Mouse (Mus musculus) ES-Bruce4 (cell line): Measurements from ENCODE around the gene Wnk2. TPM values are rescaled to one million over a fixed set of nuclear protein-coding genes. Genes with fewer than 3 reads are reported as not detected.

ENCODE experiments used
- H3K27ac ChIP-seq: 2 replicates; pipeline ENCODE4 v1.5.1; 2012; ENCODE audit warnings: low read length, inconsistent platforms; ENCODE audit not compliant: insufficient read depth
- H3K27me3 ChIP-seq: 2 replicates; pipeline ENCODE4 v1.6.1; 2012; ENCODE audit warnings: mild to moderate bottlenecking, low read length, inconsistent platforms; ENCODE audit not compliant: control insufficient read depth, poor library complexity, insufficient read depth, severe bottlenecking
- H3K36me3 ChIP-seq: 2 replicates; pipeline ENCODE4 v1.6.1; 2012; ENCODE audit warnings: inconsistent platforms, mild to moderate bottlenecking, low read length, moderate library complexity; ENCODE audit not compliant: control insufficient read depth, poor library complexity, insufficient read depth, severe bottlenecking
- H3K4me1 ChIP-seq: one replicate; pipeline ENCODE4 v1.8.1; 2011; ENCODE audit warnings: low read length; ENCODE audit not compliant: control insufficient read depth, insufficient read depth
- H3K4me3 ChIP-seq: 2 replicates; pipeline ENCODE4 v1.5.1; 2011; ENCODE audit warnings: low read depth, mild to moderate bottlenecking, low read length
- H3K9ac ChIP-seq: 2 replicates; pipeline ENCODE4 v1.6.1; 2012; ENCODE audit warnings: low read depth, mild to moderate bottlenecking, inconsistent platforms; ENCODE audit not compliant: poor library complexity, severe bottlenecking
- H3K9me3 ChIP-seq: replicated peaks from 2 replicates; pipeline ENCODE4 v1.6.1; 2012; ENCODE audit warnings: mild to moderate bottlenecking, low read length, inconsistent platforms; ENCODE audit not compliant: control insufficient read depth, poor library complexity, insufficient read depth, severe bottlenecking
- CTCF ChIP-seq: IDR thresholded peaks from one replicate; pipeline ENCODE4 v1.8.1; 2011; ENCODE audit warnings: low read depth, low read length
- EP300 ChIP-seq: IDR thresholded peaks from 2 replicates; pipeline ENCODE4 v1.6.1; 2011; ENCODE audit warnings: low read depth, low read length; ENCODE audit not compliant: insufficient read depth
- POLR2A ChIP-seq: IDR thresholded peaks from one replicate; pipeline ENCODE4 v1.8.1; 2011; ENCODE audit warnings: low read length; ENCODE audit not compliant: insufficient read depth
- polyA plus RNA-seq: library from polyadenylated mRNA; stranded (reverse); fragments of >200 nt; gene quantifications from 2 replicates; pipeline ENCODE4 v1.2.4, GENCODE M21; 2011; ENCODE audit warnings: low read depth; ENCODE audit not compliant: missing spikeins, insufficient read depth, insufficient read length

Wnk2 gene
- polyA plus RNA-seq, 1 experiment: 7.9 TPM

DNA sequence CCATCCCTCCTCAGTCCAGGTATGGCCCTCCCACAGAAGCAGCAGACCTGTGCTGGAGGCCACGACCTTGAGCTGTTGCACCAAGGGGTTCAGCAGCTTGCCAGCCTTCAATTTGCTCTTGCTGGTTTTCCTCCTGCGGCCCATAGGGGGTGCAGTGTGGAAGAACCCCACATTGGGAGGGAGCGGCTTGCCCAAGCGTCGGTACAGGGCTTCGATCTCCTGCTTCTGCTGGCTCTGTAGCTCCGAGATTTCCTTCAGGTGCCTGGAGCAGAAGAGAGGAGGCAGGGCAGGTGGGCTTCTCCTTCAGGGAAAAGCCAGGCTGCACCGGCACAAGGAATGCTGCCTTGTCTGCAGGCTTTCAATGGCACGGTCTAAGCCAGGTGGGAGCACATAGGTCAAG, 95.3 kb downstream of the Wnk2 start:
- Histone ChIP-seq H3K4me3 (no peak overlapping the region), H3K4me1 (no peaks in the 10 kb centered on the region), H3K27me3 (no peaks in the 10 kb centered on the region)

GRCm38 (mm10) chr13:49047393-49047792, 100.4 kb downstream of the Wnk2 start:
- H3K9me3 ChIP-seq: no peaks in the 10 kb centered on the region
- TF ChIP-seq EP300 (no peak), POLR2A (no peak), CTCF (peak; percentile 7)
- no peak overlapping the region for H3K27ac ChIP-seq
- no peak overlapping the region for H3K4me3 ChIP-seq
- H3K9ac ChIP-seq: no peak overlapping the region
- H3K27me3 ChIP-seq: no peaks in the 10 kb centered on the region
- H3K36me3 ChIP-seq: no peaks in the 10 kb centered on the region
- no peaks in the 10 kb centered on the region for H3K4me1 ChIP-seq

More for the DNA sequence above, 95.3 kb downstream of the Wnk2 start:
- no peaks in the 10 kb centered on the region for H3K36me3 ChIP-seq
- TF ChIP-seq CTCF (peak; percentile 46), EP300 (no peak), POLR2A (no peak)
- no peaks in the 10 kb centered on the region for H3K9me3 ChIP-seq
- H3K9ac ChIP-seq: no peak overlapping the region
- no peak overlapping the region for H3K27ac ChIP-seq

GRCm38 (mm10) chr13:49044145-49044561, 103.7 kb downstream of the Wnk2 start:
- Histone ChIP-seq H3K27ac (no peak overlapping the region), H3K27me3 (no peaks in the 10 kb centered on the region), H3K9ac (no peak overlapping the region), H3K4me1 (no peaks in the 10 kb centered on the region), H3K36me3 (no peaks in the 10 kb centered on the region), H3K9me3 (no peaks in the 10 kb centered on the region), H3K4me3 (no peak overlapping the region)
- TF ChIP-seq EP300: no peak
- TF ChIP-seq POLR2A: no peak
- no peak for TF ChIP-seq CTCF

- H3K9ac ChIP-seq: no peak overlapping the region
- TF ChIP-seq EP300: no peak
- no peak for TF ChIP-seq POLR2A
- no peak for TF ChIP-seq CTCF
- H3K4me3 ChIP-seq: no peak overlapping the region
- no peaks in the 10 kb centered on the region for H3K36me3 ChIP-seq
- H3K27ac ChIP-seq: no peak overlapping the region
- H3K9me3 ChIP-seq: no peaks in the 10 kb centered on the region
- H3K4me1 ChIP-seq: no peaks in the 10 kb centered on the region
- H3K27me3 ChIP-seq: no peaks in the 10 kb centered on the region
Measured at GRCm38 (mm10) chr13:49042371-49042770, 105.4 kb downstream of the Wnk2 start.

- H3K4me3 ChIP-seq: no peak overlapping the region
- TF ChIP-seq POLR2A: no peak
- no peak for TF ChIP-seq CTCF
- no peak for TF ChIP-seq EP300
- H3K9ac ChIP-seq: no peak overlapping the region
- H3K27ac ChIP-seq: no peak overlapping the region
- no peaks in the 10 kb centered on the region for H3K36me3 ChIP-seq
- no peaks in the 10 kb centered on the region for H3K27me3 ChIP-seq
- no peaks in the 10 kb centered on the region for H3K4me1 ChIP-seq
- H3K9me3 ChIP-seq: no peaks in the 10 kb centered on the region
Measured at GRCm38 (mm10) chr13:49036928-49037574, 110.8 kb downstream of the Wnk2 start.

DNA sequence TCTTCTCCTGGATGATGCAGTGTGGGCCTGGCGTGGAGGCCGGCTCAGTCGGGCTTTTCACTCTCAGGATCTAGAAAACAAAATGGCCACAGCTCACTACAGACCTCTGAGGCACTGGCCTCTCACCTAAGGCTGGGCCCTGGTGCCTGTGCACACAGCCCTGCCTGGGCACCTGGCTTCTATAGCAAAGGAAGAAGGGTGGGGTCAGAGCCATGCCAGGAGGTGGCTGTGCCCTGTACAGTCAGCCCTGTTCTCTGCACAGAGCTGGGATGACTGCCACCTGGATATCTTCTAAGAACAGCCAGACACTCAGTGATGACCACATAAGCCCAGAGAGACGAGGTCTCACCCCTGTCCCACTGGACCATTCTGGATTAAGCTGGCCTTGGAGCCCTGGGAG, 111.4 kb downstream of the Wnk2 start:
- Histone ChIP-seq H3K9ac (no peak overlapping the region), H3K36me3 (no peaks in the 10 kb centered on the region), H3K4me3 (no peak overlapping the region), H3K4me1 (no peaks in the 10 kb centered on the region), H3K27me3 (no peaks in the 10 kb centered on the region), H3K9me3 (no peaks in the 10 kb centered on the region), H3K27ac (no peak overlapping the region)
- TF ChIP-seq POLR2A (no peak), CTCF (no peak), EP300 (no peak)
